Mouse (Mus musculus) adrenal gland, postnatal 25 days (tissue): Measurements from ENCODE around the gene Plce1. TPM values are rescaled to one million over a fixed set of nuclear protein-coding genes. Genes with fewer than 3 reads are reported as not detected.
A peak's percentile ranks its signal among the peaks of the same experiment; 100 is the strongest.
"Not testable (repeated sequence)": the region's sequence is repeated elsewhere in the genome, so short reads cannot be mapped to it uniquely, and the experiment has no call there.

Source experiments
- DNase-seq: peaks from one replicate; pipeline ENCODE4 v3.0.0; 2021; ENCODE audit warnings: mixed read lengths
- total RNA-seq: library from RNA; stranded (reverse); gene quantifications from 2 replicates; pipeline ENCODE4 v1.2.3, GENCODE M21; 2021

Gene Plce1
- total RNA-seq, 1 experiment from 2014 or later, result 4.0 TPM

GRCm38 (mm10) chr19:38639805-38640204 is 158.9 kb downstream of the Plce1 start:
- DNase-seq, result peak; percentile 24

- DNase-seq, result not testable (repeated sequence)
Measured at GRCm38 (mm10) chr19:38642515-38642914, 161.6 kb downstream of the Plce1 start.

GRCm38 (mm10) chr19:38644871-38645595 is 164.1 kb downstream of the Plce1 start:
- DNase-seq, result no peak

GRCm38 (mm10) chr19:38657980-38658379 is 177.1 kb downstream of the Plce1 start:
- DNase-seq, result no peak

- DNase-seq, result no peak
Measured at GRCm38 (mm10) chr19:38665398-38665797, 184.5 kb downstream of the Plce1 start.

- no peak for DNase-seq
Measured at GRCm38 (mm10) chr19:38672015-38672600, 191.2 kb downstream of the Plce1 start.

- DNase-seq, result no peak
Measured at GRCm38 (mm10) chr19:38673936-38674335, 193.0 kb downstream of the Plce1 start.

- no peak for DNase-seq
Measured at GRCm38 (mm10) chr19:38678655-38679054, 197.7 kb downstream of the Plce1 start.

- no peak for DNase-seq
Measured at GRCm38 (mm10) chr19:38679520-38679919, 198.6 kb downstream of the Plce1 start.

- DNase-seq, result no peak
Measured at GRCm38 (mm10) chr19:38687326-38687725, 206.4 kb downstream of the Plce1 start.

GRCm38 (mm10) chr19:38688741-38689507 is 208.0 kb downstream of the Plce1 start:
- no peak for DNase-seq

GRCm38 (mm10) chr19:38690276-38690675 is 209.4 kb downstream of the Plce1 start:
- DNase-seq, result no peak

- no peak for DNase-seq
Measured at GRCm38 (mm10) chr19:38691533-38691932, 210.6 kb downstream of the Plce1 start.

- no peak for DNase-seq
Measured at GRCm38 (mm10) chr19:38693331-38693730, 212.4 kb downstream of the Plce1 start.

GRCm38 (mm10) chr19:38693769-38694168 is 212.9 kb downstream of the Plce1 start:
- DNase-seq, result no peak

- no peak for DNase-seq
Measured at GRCm38 (mm10) chr19:38701776-38702175, 220.9 kb downstream of the Plce1 start.

GRCm38 (mm10) chr19:38704742-38705141 is 223.8 kb downstream of the Plce1 start:
- DNase-seq, result no peak

GRCm38 (mm10) chr19:38705244-38705643 is 224.3 kb downstream of the Plce1 start:
- DNase-seq, result no peak

- DNase-seq, result no peak
Measured at GRCm38 (mm10) chr19:38706449-38706848, 225.5 kb downstream of the Plce1 start.

- peak; percentile 27 for DNase-seq
Measured at GRCm38 (mm10) chr19:38709376-38709775, 228.5 kb downstream of the Plce1 start.

GRCm38 (mm10) chr19:38721808-38722207 is 240.9 kb downstream of the Plce1 start:
- DNase-seq, result no peak

- no peak for DNase-seq
Measured at GRCm38 (mm10) chr19:38722982-38723381, 242.1 kb downstream of the Plce1 start.

GRCm38 (mm10) chr19:38723969-38724368 is 243.1 kb downstream of the Plce1 start:
- no peak for DNase-seq
